Mouse (Mus musculus): ENCODE data around the gene Arid1a.

GRCm38 (mm10) chr4:133707464-133707863 is 49.1 kb downstream of the Arid1a start:
- TF ChIP-seq CTCF (IDR thresholded peaks at IDR 0.05; ENCODE audit: extremely low read depth, insufficient read length, insufficient replicate concordance, low read depth, low read length) = no peak
- TF ChIP-seq POLR2A (IDR thresholded peaks at IDR 0.05; ENCODE audit: low read depth, low read length) = no peak
